Mouse (Mus musculus) ovary, postnatal 36 days (tissue): ENCODE results near the gene Rnf224.

ENCODE experiments used
- DNase-seq: peaks from one replicate; pipeline ENCODE4 v3.0.0; 2022; ENCODE audit warnings: low spot score, mixed read lengths

Gene Rnf224

GRCm38 (mm10) chr2:25194486-25195171 is 42.0 kb downstream of the Rnf224 start:
- DNase-seq: no peak

DNA sequence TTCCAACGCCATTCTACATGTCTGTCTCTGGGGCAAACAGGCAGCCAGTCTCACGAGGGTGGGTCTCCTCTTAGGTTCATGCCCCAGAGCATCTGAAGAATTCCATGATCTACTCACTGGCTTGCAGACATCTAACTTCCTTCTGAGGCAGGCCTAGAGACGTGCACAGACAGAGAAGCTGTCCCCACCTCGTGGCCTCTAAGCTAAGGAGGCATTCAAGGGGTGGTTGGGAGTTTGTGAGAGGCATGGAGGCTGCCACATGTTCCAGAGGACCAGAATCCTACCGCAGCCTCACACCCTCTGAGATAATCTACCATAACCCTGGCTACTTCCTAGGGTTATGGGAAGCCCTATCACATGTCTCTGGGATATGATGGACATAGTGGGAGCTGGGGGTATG is 42.6 kb downstream of the Rnf224 start:
- no peak for DNase-seq

- DNase-seq: peak; percentile 78
Observed at GRCm38 (mm10) chr2:25193330-25193770, 43.2 kb downstream of the Rnf224 start.

GRCm38 (mm10) chr2:25187841-25188240 is 48.7 kb downstream of the Rnf224 start:
- no peak for DNase-seq

DNA sequence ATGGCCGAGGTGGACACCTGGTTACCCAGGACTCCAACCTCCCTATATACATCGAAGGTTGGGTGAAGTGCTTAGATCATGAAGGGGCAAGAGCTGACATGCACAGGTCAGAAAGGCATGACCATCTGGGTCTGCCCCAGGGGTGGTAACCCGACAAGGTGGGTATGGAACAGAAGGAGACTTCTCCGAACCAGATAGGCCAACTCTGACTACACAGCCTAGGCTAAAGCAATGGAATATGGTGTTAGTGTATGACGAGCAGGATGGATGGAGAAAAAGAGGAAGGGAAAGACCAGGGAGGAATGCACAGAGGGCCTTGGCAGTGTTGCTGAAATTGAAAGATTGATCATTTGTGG is 50.0 kb downstream of the Rnf224 start:
- DNase-seq: no peak

DNA sequence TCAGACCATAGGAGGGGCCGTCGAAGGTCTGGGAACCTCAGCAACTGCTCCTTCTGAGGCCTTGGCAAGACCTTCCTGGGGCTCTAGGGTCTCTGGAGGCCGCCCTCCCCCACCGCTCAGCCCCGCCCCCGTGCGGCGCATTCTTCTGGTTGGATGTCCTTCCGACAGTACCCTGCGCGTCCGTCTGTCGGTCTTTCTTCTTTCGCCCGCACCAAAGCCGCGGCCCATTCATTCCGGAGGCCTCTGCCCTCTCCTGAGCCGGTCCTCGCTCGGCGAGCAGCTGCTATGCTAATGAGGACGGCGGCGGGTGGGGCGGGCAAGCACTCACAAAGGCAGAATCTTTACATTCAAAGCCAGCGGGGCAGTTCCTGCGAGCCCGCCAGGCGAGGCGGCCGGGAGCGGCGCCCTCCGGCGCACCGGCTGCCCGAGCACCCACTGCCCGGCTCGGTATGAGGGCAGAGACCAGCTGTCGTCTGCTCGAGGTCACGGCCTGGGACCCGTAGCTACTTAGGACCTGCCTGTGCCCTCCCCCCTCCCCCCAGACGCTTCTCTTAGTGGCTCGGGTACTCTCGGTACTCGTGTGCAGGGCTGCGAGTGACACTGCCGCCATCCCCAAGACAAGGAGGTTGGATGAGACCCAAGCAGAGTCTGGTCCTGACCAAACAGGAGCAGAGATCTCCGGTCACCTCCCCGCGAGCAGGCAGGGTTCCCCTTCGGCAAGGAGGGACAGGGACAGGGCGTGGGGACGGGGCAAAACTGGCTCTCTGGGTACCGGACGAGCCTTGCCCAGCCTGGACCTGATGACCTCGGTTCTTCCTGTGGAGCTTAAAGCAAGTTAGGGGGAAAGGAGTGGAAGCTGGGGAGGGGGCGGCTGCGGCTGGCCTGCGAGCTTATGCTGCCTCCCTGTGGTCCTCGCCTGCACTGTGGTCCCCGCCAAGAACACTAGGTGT is 50.7 kb downstream of the Rnf224 start:
- DNase-seq: peak; percentile 54

GRCm38 (mm10) chr2:25184496-25184895 is 52.1 kb downstream of the Rnf224 start:
- DNase-seq: no peak
